Mouse (Mus musculus): ENCODE results near the gene Nptxr.
A peak's percentile ranks its signal among the peaks of the same experiment; 100 is the strongest.

Gene Nptxr

GRCm38 (mm10) chr15:79753873-79754272 is 50.7 kb downstream of the Nptxr start:
- DNase-seq (ENCODE audit: low read depth, low spot score), result no peak

DNA sequence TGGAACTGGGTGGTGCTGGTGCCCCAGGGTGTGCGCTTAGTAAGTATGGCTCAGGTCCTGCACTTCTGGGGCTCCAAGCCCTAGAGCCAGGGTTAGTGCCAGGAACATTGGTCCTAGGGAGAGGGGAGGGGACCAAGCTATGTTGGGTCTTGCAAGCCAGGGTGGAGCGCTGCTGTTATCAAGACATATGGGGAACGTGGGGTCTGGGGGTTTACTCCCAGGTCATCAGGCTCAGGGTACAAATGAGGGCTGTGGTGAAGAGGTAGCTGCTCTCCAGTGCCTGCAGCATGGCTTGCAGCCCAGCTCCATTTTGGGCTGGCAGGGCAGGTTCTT is 51.2 kb downstream of the Nptxr start:
- DNase-seq (ENCODE audit: low read depth, low spot score), result no peak

- DNase-seq (ENCODE audit: low read depth, low spot score), result peak; percentile 82
Measured at GRCm38 (mm10) chr15:79752742-79753419, 51.7 kb downstream of the Nptxr start.

- no peak for DNase-seq (ENCODE audit: low read depth, low spot score)
Measured at GRCm38 (mm10) chr15:79751772-79752171, 52.8 kb downstream of the Nptxr start.

DNA sequence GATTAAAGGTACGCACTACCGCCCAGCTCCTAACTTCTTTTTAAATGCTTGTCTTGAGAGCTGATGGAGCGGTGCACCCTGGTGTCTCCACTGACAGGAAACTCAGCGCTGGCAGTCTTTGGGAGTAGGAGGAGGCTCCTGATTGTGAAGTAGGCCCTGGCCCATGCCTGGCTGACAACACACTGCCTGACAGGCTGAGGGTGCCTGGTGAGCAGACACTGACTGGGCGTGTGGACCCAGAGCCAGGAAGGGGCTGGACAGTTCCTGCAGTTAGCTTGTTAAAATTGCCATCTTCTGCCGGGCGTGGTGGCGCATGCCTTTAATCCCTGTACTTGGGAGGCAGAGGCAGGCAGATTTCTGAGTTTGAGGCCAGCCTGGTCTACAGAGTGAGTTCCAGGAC is 54.3 kb downstream of the Nptxr start:
- no peak for DNase-seq (ENCODE audit: low read depth, low spot score)

GRCm38 (mm10) chr15:79749162-79749561 is 55.4 kb downstream of the Nptxr start:
- DNase-seq (ENCODE audit: low read depth, low spot score), result no peak

- DNase-seq (ENCODE audit: low read depth, low spot score), result no peak
Measured at GRCm38 (mm10) chr15:79747998-79748397, 56.6 kb downstream of the Nptxr start.

DNA sequence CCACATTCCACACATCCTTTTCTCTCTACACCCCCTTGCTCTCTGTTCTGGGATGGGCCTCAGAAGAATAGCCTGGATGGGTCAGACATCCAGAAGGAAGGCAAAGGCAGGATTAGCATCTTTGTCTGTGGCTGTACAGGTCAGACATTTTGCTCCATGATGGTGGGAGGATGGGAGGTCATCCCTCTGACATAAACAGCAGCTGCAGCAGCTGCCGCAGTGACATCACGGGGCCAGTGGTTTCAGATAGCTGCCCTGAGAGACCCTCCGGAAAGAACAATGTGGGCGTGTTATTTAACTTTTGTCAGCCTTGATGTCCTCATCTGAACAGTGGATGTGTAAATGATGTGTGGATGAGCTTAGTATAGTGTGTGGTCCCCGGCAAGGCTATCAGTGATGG is 58.7 kb downstream of the Nptxr start:
- DNase-seq (ENCODE audit: low read depth, low spot score), result no peak

DNA sequence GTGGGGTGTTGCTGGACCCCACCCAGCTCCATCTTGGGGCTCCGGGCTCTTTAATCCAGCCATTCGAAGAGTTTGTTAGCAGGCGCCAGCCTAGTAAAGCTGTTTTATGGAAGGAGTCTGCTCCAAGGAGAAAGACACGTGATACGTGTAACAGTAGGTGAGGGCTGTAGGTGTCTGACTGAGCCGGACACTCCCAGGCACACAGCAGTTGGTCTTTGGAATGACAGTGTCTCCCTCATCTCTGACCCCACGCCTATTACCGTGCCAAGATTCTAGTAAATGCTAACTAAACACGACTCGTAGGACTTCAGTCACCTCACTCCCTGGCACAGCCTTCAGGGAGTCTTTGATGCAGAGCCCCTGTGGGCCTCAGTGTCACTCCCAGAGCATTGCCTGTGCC is 59.3 kb downstream of the Nptxr start:
- DNase-seq (ENCODE audit: low read depth, low spot score), result no peak

DNA sequence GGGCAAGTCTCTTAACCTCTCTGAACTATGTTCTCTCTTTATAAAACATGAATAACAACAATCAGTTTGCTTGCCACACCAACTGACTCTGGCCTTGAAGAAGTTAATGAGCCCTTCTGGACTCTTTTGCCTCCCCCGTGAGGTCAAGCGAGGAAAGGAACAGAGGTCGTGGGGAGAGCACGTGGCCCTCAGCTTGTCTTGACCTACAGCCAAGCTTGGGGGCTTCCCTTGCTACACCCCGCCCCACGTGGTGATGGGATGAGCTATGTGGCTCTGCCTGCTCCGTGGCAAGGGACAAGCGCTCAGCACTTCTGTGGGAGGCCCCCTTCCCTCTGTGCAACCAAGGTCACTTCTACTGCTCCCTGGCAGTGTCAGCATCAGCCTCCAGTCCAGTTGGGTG is 59.8 kb downstream of the Nptxr start:
- no peak for DNase-seq (ENCODE audit: low read depth, low spot score)

- no peak for DNase-seq (ENCODE audit: low read depth, low spot score)
Measured at GRCm38 (mm10) chr15:79744001-79744400, 60.6 kb downstream of the Nptxr start.

DNA sequence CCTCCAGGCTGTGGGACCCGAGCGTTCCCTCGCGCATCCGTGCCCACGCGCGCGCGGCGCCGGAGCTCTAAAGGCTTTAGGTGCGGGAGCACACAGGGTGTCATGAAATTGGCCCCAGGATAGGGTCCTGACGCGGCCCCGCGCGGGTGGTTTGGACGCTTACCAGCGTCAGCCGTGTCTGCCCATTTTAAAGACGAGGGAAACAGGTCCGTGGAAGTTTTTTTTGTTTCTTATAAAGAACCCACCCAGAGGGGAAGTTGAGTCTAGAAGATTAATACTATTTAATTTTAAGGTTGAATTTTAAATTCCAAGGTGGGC is 61.9 kb downstream of the Nptxr start:
- no peak for DNase-seq (ENCODE audit: low read depth, low spot score)

DNA sequence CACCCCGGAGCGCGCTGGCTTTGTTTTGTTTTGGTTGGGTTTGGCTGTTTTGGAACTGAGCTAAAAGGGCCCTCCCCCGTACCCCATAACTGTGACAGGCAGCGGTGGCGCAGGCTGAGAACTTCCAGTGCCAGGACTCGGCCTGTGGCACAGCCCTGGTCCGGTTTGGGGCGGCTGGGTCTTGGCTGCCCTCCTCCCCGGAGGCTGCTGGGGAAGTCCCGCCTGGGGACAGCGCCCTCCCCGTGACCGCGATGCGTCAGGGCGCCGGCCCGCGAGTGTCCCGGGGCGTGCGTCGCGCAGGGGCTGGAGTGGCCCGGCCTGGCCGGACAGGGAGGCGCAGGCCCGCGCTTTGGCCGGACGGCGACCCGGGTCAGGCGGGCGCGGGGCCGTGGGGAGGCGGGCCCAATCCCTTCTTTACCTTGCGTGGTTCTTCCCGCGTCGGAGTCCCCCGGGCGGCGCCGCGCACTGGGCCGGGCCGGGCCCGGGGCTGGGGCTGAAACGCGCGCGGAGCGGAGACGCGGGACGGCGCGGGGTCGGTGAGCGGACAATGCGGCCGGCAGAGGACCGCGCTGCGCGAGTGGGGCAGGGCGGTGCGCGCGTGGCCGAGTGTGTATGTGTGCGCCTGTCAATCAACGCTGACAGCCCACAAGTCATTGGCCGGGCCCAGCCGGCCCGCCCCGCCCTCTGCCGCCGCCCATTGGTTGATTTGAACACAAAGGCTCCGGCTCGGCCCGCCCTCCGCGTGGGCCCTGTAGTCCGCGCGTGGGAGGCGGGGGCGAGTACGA is 62.5 kb downstream of the Nptxr start, which contains the start of gene Sun2:
Gene Sun2, minus strand, starts transcription at position 616 of the 785 bp plus-strand sequence.
- DNase-seq (ENCODE audit: low read depth, low spot score), result peak; percentile 96

- peak; percentile 49 for DNase-seq (ENCODE audit: low read depth, low spot score)
Measured at GRCm38 (mm10) chr15:79741173-79741858, 63.2 kb downstream of the Nptxr start.

- no peak for DNase-seq (ENCODE audit: low read depth, low spot score)
Measured at GRCm38 (mm10) chr15:79740739-79741138, 63.8 kb downstream of the Nptxr start.
